Mouse (Mus musculus) midbrain, embryonic 10.5 days (tissue): ENCODE measurements around the gene Ube2d1. TPM values are rescaled to one million over a fixed set of nuclear protein-coding genes. Genes with fewer than 3 reads are reported as not detected.

Experiments used
- DNase-seq: peaks from one replicate; pipeline ENCODE4 v3.0.0-alpha.2; 2017; ENCODE audit warnings: low spot score
- H3K27ac ChIP-seq: fragments of 300-500 bp; sonication (generic); replicated peaks from 2 replicates; pipeline ENCODE4 v1.5.1; 2016; ENCODE audit warnings: mild to moderate bottlenecking
- H3K27me3 ChIP-seq: fragments of 300-500 bp; sonication (generic); 2 replicates; pipeline ENCODE4 v1.6.1; 2016; ENCODE audit warnings: low read depth, mild to moderate bottlenecking; ENCODE audit not compliant: poor library complexity, severe bottlenecking
- H3K36me3 ChIP-seq: fragments of 300-500 bp; sonication (generic); 2 replicates; pipeline ENCODE4 v1.6.1; 2016; ENCODE audit warnings: mild to moderate bottlenecking, moderate library complexity
- H3K4me1 ChIP-seq: fragments of 300-500 bp; sonication (generic); 2 replicates; pipeline ENCODE4 v1.6.1; 2016
- H3K4me3 ChIP-seq: fragments of 300-500 bp; sonication (generic); 2 replicates; pipeline ENCODE4 v1.5.1; 2016; ENCODE audit warnings: mild to moderate bottlenecking, moderate library complexity
- H3K9me3 ChIP-seq: fragments of 300-500 bp; sonication (generic); replicated peaks from 2 replicates; pipeline ENCODE4 v1.6.1; 2016; ENCODE audit warnings: mild to moderate bottlenecking
- WGBS: fragments of 180-500 bp; shearing (Covaris S2); methylation state at CpG from one replicate; pipeline ENCODE4 v1.1.7; 2016; 5-methylcytosine and 5-hydroxymethylcytosine counted together
- polyA plus RNA-seq: library from polyadenylated mRNA; unstranded; fragments of >200 nt; fragmentation: Nextera tagmentation; extraction: Ambion mirVana; gene quantifications from 2 replicates; pipeline ENCODE4 v1.2.1, GENCODE M21; 2016

The Ube2d1 gene
- 100 and 117 TPM in 2 replicates for polyA plus RNA-seq

- peak; percentile 87 for DNase-seq
- Histone ChIP-seq H3K36me3 (peaks cover 14% of the 10 kb centered on the region), H3K27me3 (peaks cover 18% of the 10 kb centered on the region), H3K9me3 (no peaks in the 10 kb centered on the region), H3K4me3 (peak within 1 kb of the TSS; percentile 69), H3K27ac (peak within 1 kb of the TSS; percentile 93), H3K4me1 (peaks cover 31% of the 10 kb centered on the region)
- 0% methylated on average over 50 of the region's 50 CpGs for WGBS
Measured at GRCm38 (mm10) chr10:71285126-71285580, at the start of gene Ube2d1. Ube2d1 (minus strand) TSS chr10:71285262.

DNA sequence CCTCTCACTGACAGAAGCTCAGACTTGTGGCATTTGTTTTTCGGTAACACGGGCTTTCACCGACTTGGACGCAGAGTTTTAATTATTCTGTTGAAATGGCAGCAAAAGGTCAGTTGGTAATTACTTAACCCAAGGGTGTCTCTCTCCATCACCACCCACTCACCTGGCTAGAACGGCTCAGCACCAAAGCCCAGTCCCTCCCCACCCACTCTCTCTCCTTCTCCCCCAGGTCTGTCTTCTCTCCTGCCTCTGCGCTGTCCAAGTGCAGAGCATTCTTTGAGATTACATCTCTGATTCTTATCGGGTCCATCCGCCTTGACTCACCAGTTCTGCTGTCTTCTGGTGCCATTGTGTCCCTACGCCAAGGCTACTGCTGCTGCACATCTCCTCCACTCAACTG is 47.8 kb upstream of the Ube2d1 start:
- 95% methylated on average over 9 of the region's 9 CpGs for WGBS

GRCm38 (mm10) chr10:71332376-71332775 is 47.3 kb upstream of the Ube2d1 start:
- Histone ChIP-seq H3K27ac (no peak overlapping the region), H3K36me3 (peaks cover 75% of the 10 kb centered on the region), H3K4me3 (no peak overlapping the region), H3K27me3 (no peaks in the 10 kb centered on the region), H3K4me1 (no peaks in the 10 kb centered on the region), H3K9me3 (no peaks in the 10 kb centered on the region)
- no peak for DNase-seq
- WGBS = 86% methylated on average over 4 of the region's 4 CpGs

More for the DNA sequence above, 47.8 kb upstream of the Ube2d1 start:
- Histone ChIP-seq H3K9me3 (no peaks in the 10 kb centered on the region), H3K36me3 (peaks cover 75% of the 10 kb centered on the region), H3K4me3 (no peak overlapping the region), H3K27ac (no peak overlapping the region), H3K27me3 (no peaks in the 10 kb centered on the region), H3K4me1 (no peaks in the 10 kb centered on the region)
- no peak for DNase-seq

DNA sequence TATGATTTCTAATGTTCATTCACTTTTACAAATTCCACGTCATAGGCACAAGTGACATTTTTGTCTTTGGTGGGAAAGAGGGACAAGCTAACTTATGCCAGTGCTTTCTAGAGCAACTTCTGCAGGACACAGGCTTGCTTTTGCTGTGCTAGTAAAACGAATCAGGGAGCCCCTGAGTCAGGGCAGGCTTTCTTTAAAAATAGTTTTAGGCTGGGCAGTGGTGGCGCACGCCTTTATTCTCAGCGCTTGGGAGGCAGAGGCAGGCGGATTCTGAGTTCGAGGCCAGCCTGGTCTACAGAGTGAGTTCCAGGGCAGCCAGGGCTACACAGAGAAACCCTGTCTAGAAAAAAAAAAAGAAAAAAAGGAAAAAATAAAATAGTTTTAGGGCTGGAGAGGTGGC is 46.8 kb upstream of the Ube2d1 start:
- H3K9me3 ChIP-seq = no peaks in the 10 kb centered on the region
- DNase-seq = no peak
- no peaks in the 10 kb centered on the region for H3K27me3 ChIP-seq
- peaks cover 75% of the 10 kb centered on the region for H3K36me3 ChIP-seq
- 96% methylated on average over 7 of the region's 7 CpGs for whole genome bisulfite sequencing
- no peak overlapping the region for H3K27ac ChIP-seq
- no peak overlapping the region for H3K4me3 ChIP-seq
- no peaks in the 10 kb centered on the region for H3K4me1 ChIP-seq

DNA sequence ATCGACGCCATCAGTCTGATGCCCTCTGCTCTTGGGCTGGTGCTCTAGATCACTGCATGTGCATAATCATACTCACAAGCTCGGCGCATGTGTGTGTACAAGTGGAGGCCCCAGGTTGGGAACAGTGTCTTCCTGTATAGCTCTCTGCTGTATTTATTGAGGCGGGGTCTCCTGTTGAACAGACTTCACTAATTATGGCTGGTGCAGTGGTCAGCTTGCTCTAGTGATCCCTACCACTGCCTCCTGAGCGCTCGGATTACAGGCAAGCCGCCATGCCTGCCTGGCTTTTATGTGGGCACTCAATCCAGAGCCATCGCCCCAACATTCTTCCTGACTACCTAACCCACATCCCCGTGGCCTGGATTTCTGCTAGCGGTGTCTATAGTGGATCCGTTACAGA is 45.0 kb upstream of the Ube2d1 start:
- no peaks in the 10 kb centered on the region for H3K27me3 ChIP-seq
- DNase-seq = no peak
- no peak overlapping the region for H3K4me3 ChIP-seq
- WGBS = 96% methylated on average over 12 of the region's 12 CpGs
- peaks cover 62% of the 10 kb centered on the region for H3K36me3 ChIP-seq
- H3K4me1 ChIP-seq = no peaks in the 10 kb centered on the region
- H3K27ac ChIP-seq = no peak overlapping the region
- no peaks in the 10 kb centered on the region for H3K9me3 ChIP-seq

DNA sequence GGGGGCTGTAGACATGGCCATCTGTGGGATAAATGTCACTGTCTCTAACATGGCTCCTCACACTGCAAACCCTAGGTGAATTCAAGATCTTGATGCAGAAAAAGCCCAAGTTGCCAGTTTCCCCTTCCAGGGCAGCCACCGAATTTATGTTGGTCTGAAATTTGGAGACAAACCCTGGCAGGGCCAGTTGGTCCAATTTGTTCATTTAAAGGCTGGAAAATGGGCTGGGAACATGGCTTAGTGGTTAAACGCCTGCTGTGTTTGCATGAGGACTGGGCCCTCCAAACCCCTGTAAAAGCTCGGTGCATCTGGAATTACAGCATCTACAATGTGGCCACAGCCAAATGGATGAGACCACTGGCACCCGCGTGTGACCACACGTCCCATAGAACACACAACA is 44.2 kb upstream of the Ube2d1 start:
- 92% methylated on average over 6 of the region's 6 CpGs for WGBS
- Histone ChIP-seq H3K36me3 (peaks cover 54% of the 10 kb centered on the region), H3K4me1 (no peaks in the 10 kb centered on the region), H3K27ac (no peak overlapping the region), H3K27me3 (no peaks in the 10 kb centered on the region), H3K4me3 (no peak overlapping the region), H3K9me3 (no peaks in the 10 kb centered on the region)
- no peak for DNase-seq

- Histone ChIP-seq H3K4me3 (no peak overlapping the region), H3K36me3 (peaks cover 50% of the 10 kb centered on the region), H3K9me3 (no peaks in the 10 kb centered on the region), H3K27ac (no peak overlapping the region), H3K27me3 (no peaks in the 10 kb centered on the region), H3K4me1 (no peaks in the 10 kb centered on the region)
- 93% methylated on average over 5 of the region's 5 CpGs for whole genome bisulfite sequencing
- no peak for DNase-seq
Measured at GRCm38 (mm10) chr10:71328870-71329269, 43.8 kb upstream of the Ube2d1 start.

DNA sequence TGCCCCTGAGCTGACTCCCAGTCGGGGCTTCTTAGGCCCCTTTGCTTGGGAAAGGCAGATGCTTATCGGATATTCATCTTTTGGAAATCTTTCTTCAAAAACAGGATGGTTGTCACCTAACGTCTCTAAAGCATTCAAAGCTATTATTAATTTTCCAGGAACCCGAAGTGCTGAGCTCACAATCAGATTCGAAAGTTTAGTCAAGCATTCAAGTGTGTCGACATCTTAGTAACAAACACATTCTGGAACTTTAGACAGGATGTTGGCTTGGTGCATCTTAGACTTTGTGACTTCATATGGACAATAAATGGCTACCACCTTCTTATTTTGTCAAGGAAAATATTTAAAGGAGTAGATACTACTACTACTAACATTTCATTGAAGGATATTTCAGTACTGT is 43.3 kb upstream of the Ube2d1 start:
- Histone ChIP-seq H3K4me3 (no peak overlapping the region), H3K36me3 (peaks cover 45% of the 10 kb centered on the region), H3K4me1 (no peaks in the 10 kb centered on the region), H3K27me3 (no peaks in the 10 kb centered on the region), H3K27ac (no peak overlapping the region), H3K9me3 (no peaks in the 10 kb centered on the region)
- DNase-seq = no peak
- WGBS = 88% methylated on average over 6 of the region's 6 CpGs

- no peak for DNase-seq
- Histone ChIP-seq H3K4me3 (no peak overlapping the region), H3K36me3 (peaks cover 35% of the 10 kb centered on the region), H3K27ac (no peak overlapping the region), H3K9me3 (no peaks in the 10 kb centered on the region), H3K27me3 (no peaks in the 10 kb centered on the region), H3K4me1 (no peaks in the 10 kb centered on the region)
- WGBS = 86% methylated on average over 10 of the region's 10 CpGs
Measured at GRCm38 (mm10) chr10:71327386-71327785, 42.3 kb upstream of the Ube2d1 start.

DNA sequence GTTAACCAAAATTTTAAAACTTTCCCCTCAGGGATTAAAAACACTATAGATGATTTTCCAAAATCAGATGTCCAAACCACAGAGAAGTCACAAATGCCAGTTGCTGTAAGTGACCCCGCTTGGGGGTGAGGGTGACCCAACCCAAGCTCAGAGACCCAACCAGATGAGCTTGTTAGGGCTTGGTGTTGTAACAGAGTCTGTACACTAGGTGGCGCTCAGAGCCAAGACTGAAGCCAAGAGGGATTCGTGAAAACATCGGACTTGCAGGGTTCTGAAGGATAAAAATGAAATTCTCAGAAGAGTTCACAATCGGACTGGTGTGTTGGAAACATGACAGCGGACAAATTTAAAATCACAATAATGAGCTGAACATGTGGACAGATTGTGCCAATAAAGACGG is 41.7 kb upstream of the Ube2d1 start:
- H3K36me3 ChIP-seq = peaks cover 29% of the 10 kb centered on the region
- no peaks in the 10 kb centered on the region for H3K4me1 ChIP-seq
- no peaks in the 10 kb centered on the region for H3K27me3 ChIP-seq
- H3K4me3 ChIP-seq = no peak overlapping the region
- DNase-seq = peak; percentile 65
- no peaks in the 10 kb centered on the region for H3K9me3 ChIP-seq
- WGBS = 22% methylated on average over 7 of the region's 7 CpGs
- H3K27ac ChIP-seq = no peak overlapping the region

GRCm38 (mm10) chr10:71326123-71326522 is 41.1 kb upstream of the Ube2d1 start:
- H3K27me3 ChIP-seq = no peaks in the 10 kb centered on the region
- H3K27ac ChIP-seq = no peak overlapping the region
- no peaks in the 10 kb centered on the region for H3K4me1 ChIP-seq
- no peak overlapping the region for H3K4me3 ChIP-seq
- H3K36me3 ChIP-seq = peaks cover 24% of the 10 kb centered on the region
- WGBS = 79% methylated on average over 7 of the region's 7 CpGs
- DNase-seq = no peak
- H3K9me3 ChIP-seq = no peaks in the 10 kb centered on the region

- DNase-seq = no peak
- Histone ChIP-seq H3K4me1 (no peaks in the 10 kb centered on the region), H3K27ac (no peak overlapping the region), H3K27me3 (no peaks in the 10 kb centered on the region), H3K9me3 (no peaks in the 10 kb centered on the region), H3K4me3 (no peak overlapping the region), H3K36me3 (no peaks in the 10 kb centered on the region)
- WGBS = 87% methylated on average over 8 of the region's 8 CpGs
Measured at GRCm38 (mm10) chr10:71323669-71324068, 38.6 kb upstream of the Ube2d1 start.

GRCm38 (mm10) chr10:71316497-71316896 is 31.4 kb upstream of the Ube2d1 start:
- H3K27ac ChIP-seq = no peak overlapping the region
- DNase-seq = no peak
- H3K27me3 ChIP-seq = no peaks in the 10 kb centered on the region
- H3K4me3 ChIP-seq = no peak overlapping the region
- 66% methylated on average over 7 of the region's 7 CpGs for WGBS
- no peaks in the 10 kb centered on the region for H3K36me3 ChIP-seq
- no peaks in the 10 kb centered on the region for H3K4me1 ChIP-seq
- H3K9me3 ChIP-seq = no peaks in the 10 kb centered on the region

GRCm38 (mm10) chr10:71316056-71316455 is 31.0 kb upstream of the Ube2d1 start:
- Histone ChIP-seq H3K36me3 (no peaks in the 10 kb centered on the region), H3K4me1 (no peaks in the 10 kb centered on the region), H3K9me3 (no peaks in the 10 kb centered on the region), H3K27ac (no peak overlapping the region), H3K27me3 (no peaks in the 10 kb centered on the region), H3K4me3 (no peak overlapping the region)
- WGBS = 82% methylated on average over 11 of the region's 11 CpGs
- DNase-seq = no peak
